Mouse (Mus musculus) hindbrain, embryonic 14.5 days (tissue): ENCODE measurements around the gene Stat4. TPM values are rescaled to one million over a fixed set of nuclear protein-coding genes. Genes with fewer than 3 reads are reported as not detected.
A peak's percentile ranks its signal among the peaks of the same experiment; 100 is the strongest.

Experiments used
- ATAC-seq: fragments of 200-750 bp; cut with Nextera tagmentation; 2 replicates; pipeline ENCODE4 v1.8.0; 2017; ENCODE audit warnings: moderate number of reproducible peaks, mild to moderate bottlenecking, moderate TSS enrichment, moderate library complexity; ENCODE audit not compliant: low FRiP score
- DNase-seq: peaks from one replicate; pipeline ENCODE4 v3.0.0-alpha.2; 2015; ENCODE audit warnings: low spot score
- H3K27ac ChIP-seq: fragments of 300-500 bp; sonication (generic); 2 replicates; pipeline ENCODE4 v1.5.1; 2014; ENCODE audit warnings: mild to moderate bottlenecking, moderate library complexity
- H3K27me3 ChIP-seq: fragments of 300-500 bp; sonication (generic); 2 replicates; pipeline ENCODE4 v1.6.1; 2014; ENCODE audit warnings: mild to moderate bottlenecking, low read length, mixed read lengths; ENCODE audit not compliant: control insufficient read depth, insufficient read depth
- H3K36me3 ChIP-seq: fragments of 300-500 bp; sonication (generic); replicated peaks from 2 replicates; pipeline ENCODE4 v1.6.1; 2014; ENCODE audit not compliant: control insufficient read depth, insufficient read depth
- H3K4me1 ChIP-seq: fragments of 300-500 bp; sonication (generic); replicated peaks from 2 replicates; pipeline ENCODE4 v1.6.1; 2014; ENCODE audit warnings: antibody characterized with exemption, low read length, mixed read lengths; ENCODE audit not compliant: control insufficient read depth, insufficient read depth
- H3K4me2 ChIP-seq: fragments of 300-500 bp; sonication (generic); replicated peaks from 2 replicates; pipeline ENCODE4 v1.6.1; 2014; ENCODE audit warnings: mild to moderate bottlenecking, moderate library complexity
- H3K4me3 ChIP-seq: fragments of 300-500 bp; sonication (generic); replicated peaks from 2 replicates; pipeline ENCODE4 v1.5.1; 2014; ENCODE audit warnings: mild to moderate bottlenecking, low read length
- H3K9ac ChIP-seq: fragments of 300-500 bp; sonication (generic); 2 replicates; pipeline ENCODE4 v1.6.1; 2014
- H3K9me3 ChIP-seq: fragments of 300-500 bp; sonication (generic); 2 replicates; pipeline ENCODE4 v1.6.1; 2016; ENCODE audit warnings: low read length; ENCODE audit not compliant: control insufficient read depth
- WGBS: fragments of 180-500 bp; shearing (Covaris S2); extraction: QIAGEN DNeasy Blood & Tissue Kit; methylation state at CpG from one replicate; pipeline ENCODE4 v1.1.7; 2014; 5-methylcytosine and 5-hydroxymethylcytosine counted together
- polyA plus RNA-seq: library from polyadenylated mRNA; unstranded; fragments of >200 nt; fragmentation: Nextera tagmentation; extraction: Ambion mirVana; gene quantifications from 2 replicates; pipeline ENCODE4 v1.2.1, GENCODE M21; 2014

The Stat4 gene
- polyA plus RNA-seq, 1 experiment from 2014 or later: 0.50 TPM

DNA sequence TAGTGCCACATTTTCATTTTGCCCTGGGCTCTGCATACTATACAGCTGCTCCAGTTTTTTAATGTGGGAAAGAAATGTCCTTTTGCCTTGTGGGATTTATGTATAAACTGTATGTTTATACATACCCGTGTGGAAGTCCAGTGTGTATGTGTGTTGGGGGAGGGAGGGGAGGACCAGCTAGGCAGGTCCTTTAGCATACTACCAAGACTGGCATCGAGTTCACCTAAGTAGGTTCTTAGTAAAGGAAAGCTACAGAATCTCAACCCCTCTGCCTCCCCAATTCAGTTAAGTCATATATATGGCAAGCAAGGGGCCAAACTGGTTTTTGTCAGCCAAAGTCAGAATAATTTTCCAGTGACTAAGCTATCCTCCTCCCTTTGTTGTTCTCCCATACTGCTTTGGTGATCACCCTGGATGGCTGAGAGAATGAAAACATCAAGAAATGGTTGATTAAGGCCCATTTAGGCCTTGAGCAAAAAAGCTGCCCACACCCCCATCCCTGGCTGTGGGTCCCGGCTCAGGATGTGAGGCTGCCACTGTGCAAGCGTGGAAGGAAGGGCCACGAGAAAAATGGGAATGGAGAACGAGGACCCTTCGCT is 126.2 kb downstream of the Stat4 start:
- DNase-seq (no peak), ATAC-seq (peak; percentile 16)
- Histone ChIP-seq H3K36me3 (no peaks in the 10 kb centered on the region), H3K4me1 (peaks cover 9% of the 10 kb centered on the region), H3K27me3 (no peaks in the 10 kb centered on the region), H3K9ac (peak overlapping the region; percentile 72), H3K4me3 (peak overlapping the region; percentile 28), H3K9me3 (no peaks in the 10 kb centered on the region), H3K27ac (peak overlapping the region; percentile 91), H3K4me2 (peak overlapping the region; percentile 68)
- 23% methylated on average over 7 of the region's 7 CpGs for WGBS

DNA sequence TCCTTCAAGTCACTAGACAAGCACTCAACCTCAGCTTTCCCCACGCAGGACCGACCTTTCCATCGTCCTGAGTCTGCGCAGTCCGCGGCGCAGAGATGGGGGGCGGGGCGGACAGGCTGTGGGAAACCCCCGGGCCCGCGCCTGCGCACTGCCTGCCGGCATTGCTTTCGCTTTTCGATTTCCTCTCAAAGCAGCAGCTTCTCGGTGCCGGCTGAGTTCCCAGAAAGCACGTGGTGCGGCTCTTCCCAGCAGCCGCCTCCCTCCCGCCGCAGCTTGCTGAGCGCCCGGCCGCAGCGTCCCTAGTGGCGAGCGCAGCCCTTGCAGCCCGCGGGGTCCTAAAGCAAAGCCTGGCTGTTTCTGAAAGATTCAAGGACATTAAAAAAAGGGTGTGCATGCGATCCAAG is 126.7 kb downstream of the Stat4 start:
- ATAC-seq (peak; percentile 98), DNase-seq (peak; percentile 99)
- peaks cover 9% of the 10 kb centered on the region for H3K4me1 ChIP-seq
- H3K27ac ChIP-seq: peak overlapping the region; percentile 91
- no peaks in the 10 kb centered on the region for H3K9me3 ChIP-seq
- H3K4me2 ChIP-seq: peak overlapping the region; percentile 68
- no peaks in the 10 kb centered on the region for H3K36me3 ChIP-seq
- H3K27me3 ChIP-seq: no peaks in the 10 kb centered on the region
- under 1% methylated on average over 32 of the region's 32 CpGs for WGBS
- H3K9ac ChIP-seq: peak overlapping the region; percentile 72
- peak overlapping the region; percentile 28 for H3K4me3 ChIP-seq

DNA sequence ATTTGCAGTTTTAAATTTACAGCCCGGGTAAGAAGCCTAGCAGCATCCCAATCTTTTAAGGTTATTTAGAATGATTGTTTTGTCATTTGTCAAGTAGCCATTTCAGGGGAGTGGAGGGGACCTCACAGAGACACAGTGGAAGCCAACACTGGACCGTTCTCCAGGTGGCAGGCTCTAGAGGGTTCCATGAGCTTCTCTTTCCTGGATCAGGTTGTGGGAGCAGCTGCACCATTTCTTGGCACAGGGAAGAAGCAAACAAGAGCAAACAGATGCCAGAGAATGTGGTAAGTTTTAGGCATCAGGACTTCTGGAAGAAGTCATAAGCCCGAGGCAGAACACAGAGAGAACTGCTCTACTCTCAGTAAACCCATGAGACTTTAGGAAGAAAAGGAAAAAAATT is 129.5 kb downstream of the Stat4 start:
- no peak overlapping the region for H3K9ac ChIP-seq
- no peak for ATAC-seq
- no peak overlapping the region for H3K4me2 ChIP-seq
- H3K27me3 ChIP-seq: no peaks in the 10 kb centered on the region
- no peak for DNase-seq
- peaks cover 9% of the 10 kb centered on the region for H3K4me1 ChIP-seq
- no peaks in the 10 kb centered on the region for H3K36me3 ChIP-seq
- H3K27ac ChIP-seq: no peak overlapping the region
- H3K9me3 ChIP-seq: no peaks in the 10 kb centered on the region
- WGBS: 79% methylated on average over 3 of the region's 3 CpGs
- H3K4me3 ChIP-seq: no peak overlapping the region

DNA sequence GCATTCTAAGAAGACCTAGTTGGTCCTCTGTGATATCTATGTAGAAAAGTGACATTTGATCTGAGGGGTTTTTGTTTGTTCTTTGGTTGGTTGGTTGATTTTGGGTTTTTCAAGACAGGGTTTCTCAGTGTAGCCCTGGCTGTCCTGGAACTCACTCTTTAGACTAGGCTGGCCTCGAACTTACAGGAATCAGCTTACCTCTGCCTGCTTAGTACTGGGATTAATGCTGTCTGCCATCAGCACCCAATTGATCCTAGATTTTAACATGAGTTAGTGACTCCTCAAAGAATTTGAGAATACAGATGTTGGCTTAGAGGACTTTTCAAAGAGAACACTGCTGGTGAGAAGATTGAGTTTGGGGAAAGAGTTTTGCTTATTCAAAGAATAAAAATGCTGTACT is 130.8 kb downstream of the Stat4 start:
- H3K9me3 ChIP-seq: no peaks in the 10 kb centered on the region
- H3K27me3 ChIP-seq: no peaks in the 10 kb centered on the region
- peaks cover 9% of the 10 kb centered on the region for H3K4me1 ChIP-seq
- no peak overlapping the region for H3K4me3 ChIP-seq
- ATAC-seq: no peak
- 100% methylated on average over 1 of the region's 1 CpGs for WGBS
- H3K4me2 ChIP-seq: no peak overlapping the region
- H3K27ac ChIP-seq: no peak overlapping the region
- H3K9ac ChIP-seq: no peak overlapping the region
- DNase-seq: no peak
- no peaks in the 10 kb centered on the region for H3K36me3 ChIP-seq

DNA sequence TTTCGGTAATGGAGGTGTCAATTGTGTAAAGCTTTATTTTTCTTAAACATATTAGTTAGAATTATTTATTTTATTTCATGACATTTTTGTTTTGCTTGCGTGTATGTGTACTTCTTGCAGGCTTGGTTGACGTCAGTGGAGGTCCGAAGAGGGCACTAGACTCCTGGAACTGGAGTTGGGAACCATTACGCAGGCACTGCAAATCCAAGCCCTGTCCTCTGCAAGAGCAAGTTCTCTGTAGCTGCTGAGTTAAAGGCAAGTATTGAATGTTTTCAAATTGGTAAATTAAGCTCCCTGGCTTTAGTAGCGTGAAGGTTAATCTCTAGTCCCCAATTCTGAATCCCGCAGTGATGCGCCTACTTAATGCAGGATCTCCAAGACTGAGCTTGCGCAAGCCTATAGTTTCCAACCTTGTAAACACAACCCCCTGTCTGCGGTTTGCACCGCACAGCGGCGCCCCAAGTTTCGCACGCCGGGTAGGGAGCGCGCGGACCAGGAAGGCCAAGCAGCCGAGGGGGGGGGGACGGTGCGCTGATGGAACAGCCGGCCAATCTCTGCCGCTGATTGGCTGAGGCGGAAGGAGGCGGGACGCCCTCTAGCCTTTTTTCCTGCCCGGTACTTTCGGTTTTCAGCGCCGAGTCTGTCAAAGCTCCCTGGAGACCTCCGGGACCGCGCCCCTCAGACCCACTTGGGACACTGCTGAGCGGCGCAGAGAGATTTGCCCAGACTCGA is 132.1 kb downstream of the Stat4 start, which contains the start of gene Stat1:
Stat1 (plus strand) TSS at position 581 of the 732 bp plus-strand sequence.
- DNase-seq (peak; percentile 88), ATAC-seq (peak; percentile 95)
- WGBS: 4% methylated on average over 37 of the region's 37 CpGs
- H3K27ac ChIP-seq: peak within 1 kb of the TSS; percentile 43
- no peaks in the 10 kb centered on the region for H3K27me3 ChIP-seq
- peak within 1 kb of the TSS; percentile 84 for H3K4me3 ChIP-seq
- peak within 1 kb of the TSS; percentile 90 for H3K4me2 ChIP-seq
- H3K36me3 ChIP-seq: peaks cover 3% of the 10 kb centered on the region; the same call in 1 of the 2 replicates
- H3K4me1 ChIP-seq: 0 out of 2 replicates have a peak, but pooled peaks cover 1% of the 10 kb centered on the region
- H3K9ac ChIP-seq: peak within 1 kb of the TSS; percentile 69
- no peaks in the 10 kb centered on the region for H3K9me3 ChIP-seq

DNA sequence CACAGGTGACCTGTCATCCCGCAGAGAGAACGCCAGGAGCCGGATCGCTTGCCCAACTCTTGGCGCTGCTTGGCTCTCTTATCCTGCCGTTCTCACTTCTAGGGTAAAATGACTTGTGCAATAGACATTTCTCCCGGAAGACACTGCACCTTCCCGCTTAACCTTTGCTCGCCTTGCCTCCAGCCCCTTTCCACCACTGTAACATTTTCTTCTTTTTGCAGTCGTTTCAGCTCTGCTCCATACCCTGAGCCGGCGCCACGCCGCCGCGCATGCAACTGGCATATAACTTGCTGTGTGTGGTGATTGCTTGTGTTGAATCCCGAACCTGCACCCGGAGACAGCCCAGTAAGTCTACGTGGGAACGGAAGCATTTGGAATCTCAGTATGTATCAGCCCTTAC is 132.7 kb downstream of the Stat4 start:
- Histone ChIP-seq H3K4me1 (no peaks in the 10 kb centered on the region), H3K27ac (no peak overlapping the region), H3K9ac (peak overlapping the region; percentile 69), H3K36me3 (peaks cover 3% of the 10 kb centered on the region; the same call in 1 of the 2 replicates), H3K27me3 (no peaks in the 10 kb centered on the region), H3K9me3 (no peaks in the 10 kb centered on the region), H3K4me3 (peak overlapping the region; percentile 84), H3K4me2 (peak overlapping the region; percentile 90)
- no peak for DNase-seq
- ATAC-seq: peak; percentile 26
- under 1% methylated on average over 20 of the region's 20 CpGs for WGBS

DNA sequence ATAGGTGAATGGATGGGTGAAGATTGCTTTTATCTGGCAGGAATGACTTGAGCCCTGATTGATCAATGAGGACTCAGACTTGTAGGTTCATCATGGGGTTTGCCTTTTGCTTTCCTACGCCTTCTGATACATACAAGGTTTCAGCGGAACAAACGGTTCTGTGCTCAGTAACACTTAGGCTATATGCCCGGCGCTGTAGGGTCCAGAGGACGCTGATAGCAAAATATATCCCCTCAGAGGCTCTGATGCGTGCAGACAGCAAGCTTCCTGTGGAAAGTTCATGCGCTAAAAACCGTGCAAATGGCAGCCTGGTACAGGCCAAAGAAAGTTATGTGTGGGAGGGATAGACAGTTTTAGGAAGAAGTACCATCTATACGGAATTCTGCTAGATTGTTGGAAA is 133.2 kb downstream of the Stat4 start:
- Histone ChIP-seq H3K9me3 (no peaks in the 10 kb centered on the region), H3K27me3 (no peaks in the 10 kb centered on the region), H3K4me1 (no peaks in the 10 kb centered on the region), H3K4me2 (peak overlapping the region; percentile 90), H3K36me3 (peaks cover 3% of the 10 kb centered on the region; the same call in 1 of the 2 replicates), H3K9ac (peak overlapping the region; percentile 69), H3K4me3 (peak overlapping the region; percentile 84), H3K27ac (no peak overlapping the region)
- WGBS: 39% methylated on average over 10 of the region's 10 CpGs
- DNase-seq (no peak), ATAC-seq (no peak)

DNA sequence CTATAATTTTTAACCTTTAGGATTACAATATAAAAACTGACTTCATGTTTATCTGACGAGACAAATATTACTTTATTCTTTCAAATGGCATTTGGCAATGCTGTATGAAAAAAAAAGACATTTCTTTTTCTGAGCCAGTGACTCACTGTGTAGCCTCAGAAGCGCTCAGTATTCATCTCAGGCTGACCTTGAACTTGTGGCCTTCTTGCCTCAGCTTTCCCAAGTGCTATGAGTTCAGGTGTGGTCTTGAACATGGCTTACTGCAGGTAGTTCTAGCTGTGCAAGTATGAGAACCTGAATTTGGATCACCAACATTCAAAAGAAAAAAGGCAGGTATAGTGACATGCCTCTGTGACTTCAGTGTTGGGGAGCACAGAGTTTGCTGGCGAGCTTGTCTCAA is 134.1 kb downstream of the Stat4 start:
- Histone ChIP-seq H3K4me2 (no peak overlapping the region), H3K9ac (no peak overlapping the region), H3K9me3 (no peaks in the 10 kb centered on the region), H3K36me3 (peaks cover 3% of the 10 kb centered on the region; the same call in 1 of the 2 replicates), H3K27ac (no peak overlapping the region), H3K4me1 (no peaks in the 10 kb centered on the region), H3K4me3 (no peak overlapping the region), H3K27me3 (no peaks in the 10 kb centered on the region)
- ATAC-seq (no peak), DNase-seq (no peak)
- WGBS: 91% methylated on average over 3 of the region's 3 CpGs

DNA sequence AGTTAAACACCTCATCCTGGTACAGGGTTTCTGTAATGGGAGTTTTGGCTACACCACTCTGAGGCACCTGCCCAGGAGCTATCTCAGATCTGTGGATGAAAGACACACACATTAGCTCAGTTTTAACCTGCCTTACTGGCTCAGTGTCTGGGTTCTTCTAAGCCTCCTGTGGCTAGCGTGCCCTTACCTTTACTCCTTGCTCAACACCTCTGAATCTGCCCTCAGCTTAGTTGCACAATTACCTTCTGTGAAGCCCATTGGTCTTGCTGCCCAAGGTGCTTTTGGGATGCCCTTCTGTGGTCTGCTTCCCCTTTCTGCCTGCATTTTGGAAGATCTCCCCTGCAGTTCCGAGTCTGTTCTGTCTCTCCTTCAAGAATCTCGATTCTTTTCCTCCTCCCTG is 137.9 kb downstream of the Stat4 start:
- Histone ChIP-seq H3K9me3 (no peaks in the 10 kb centered on the region), H3K4me1 (no peaks in the 10 kb centered on the region), H3K27ac (no peak overlapping the region), H3K9ac (no peak overlapping the region), H3K4me2 (no peak overlapping the region), H3K4me3 (no peak overlapping the region), H3K36me3 (peaks cover 13% of the 10 kb centered on the region; the same call in 1 of the 2 replicates), H3K27me3 (no peaks in the 10 kb centered on the region)
- DNase-seq: no peak
- ATAC-seq: no peak
- WGBS: 82% methylated on average over 3 of the region's 3 CpGs
